Mouse (Mus musculus): Measurements from ENCODE around the gene Tmem268. TPM values are rescaled to one million over a fixed set of nuclear protein-coding genes. Genes with fewer than 3 reads are reported as not detected.
A peak's percentile ranks its signal among the peaks of the same experiment; 100 is the strongest.

Tmem268 gene
- polyA plus RNA-seq, 1 experiment: 19.5 TPM

- H3K79me2 ChIP-seq (ENCODE audit: control insufficient read depth, insufficient read depth): no peaks in the 10 kb centered on the region
- no peak overlapping the region for H3ac ChIP-seq (ENCODE audit: control insufficient read depth, insufficient read length)
- H3K27me3 ChIP-seq (ENCODE audit: control insufficient read depth, insufficient read depth, insufficient read length): no peaks in the 10 kb centered on the region
- H3K36me3 ChIP-seq (ENCODE audit: control insufficient read depth, insufficient read depth): no peaks in the 10 kb centered on the region
- TF ChIP-seq E2F4 (IDR thresholded peaks at IDR 0.05; ENCODE audit: insufficient read depth): no peak
- no peak for TF ChIP-seq MAX (IDR thresholded peaks at IDR 0.05; ENCODE audit: low read depth)
- no peak for TF ChIP-seq CEBPB (IDR thresholded peaks at IDR 0.05; ENCODE audit: insufficient read depth, poor library complexity, severe bottlenecking)
- no peak for TF ChIP-seq USF1 (IDR thresholded peaks at IDR 0.05; ENCODE audit: low read depth)
- no peak for TF ChIP-seq MYOG (IDR thresholded peaks at IDR 0.05; ENCODE audit: control insufficient read depth in 1 of 3, insufficient read depth in 1 of 3, insufficient read length in 2 of 3, low read depth in 2 of 3)
- TF ChIP-seq TCF12 (IDR thresholded peaks at IDR 0.05; ENCODE audit: insufficient read depth, poor library complexity, severe bottlenecking): no peak
- no peak for TF ChIP-seq POLR2AphosphoS2 (IDR thresholded peaks at IDR 0.05; ENCODE audit: insufficient read length, low read depth)
- TF ChIP-seq TCF3 (IDR thresholded peaks at IDR 0.05; ENCODE audit: insufficient read length, low read depth): no peak
- TF ChIP-seq MYOD1 (IDR thresholded peaks at IDR 0.05; ENCODE audit: control insufficient read depth in 1 of 3, insufficient read length in 2 of 3, low read depth in 2 of 3): no peak
- TF ChIP-seq POLR2A (IDR thresholded peaks at IDR 0.05; ENCODE audit: insufficient read length, low read depth): no peak
- H3K4me3 ChIP-seq: no peak overlapping the region
- H3K4me2 ChIP-seq (ENCODE audit: low read depth): no peak overlapping the region
These were observed 47.4 kb downstream of the Tmem268 start for GRCm38 (mm10) chr4:63605968-63606367.

- TF ChIP-seq USF1 (IDR thresholded peaks at IDR 0.05; ENCODE audit: low read depth) (peak; percentile 8), MYOD1 (IDR thresholded peaks at IDR 0.05; ENCODE audit: control insufficient read depth in 1 of 3, insufficient read length in 2 of 3, low read depth in 2 of 3) (no peak)
- no peaks in the 10 kb centered on the region for H3K36me3 ChIP-seq (ENCODE audit: control insufficient read depth, insufficient read depth)
- no peak overlapping the region for H3K4me2 ChIP-seq (ENCODE audit: low read depth)
These were observed 49.8 kb downstream of the Tmem268 start for GRCm38 (mm10) chr4:63608391-63608790.

GRCm38 (mm10) chr4:63621861-63622260 lies 63.3 kb downstream of the Tmem268 start:
- no peak overlapping the region for H3ac ChIP-seq (ENCODE audit: control insufficient read depth, insufficient read length)
- no peak overlapping the region for H3K4me3 ChIP-seq
- no peak overlapping the region for H3K4me2 ChIP-seq (ENCODE audit: low read depth)
- no peaks in the 10 kb centered on the region for H3K79me2 ChIP-seq (ENCODE audit: control insufficient read depth, insufficient read depth)
- no peaks in the 10 kb centered on the region for H3K27me3 ChIP-seq (ENCODE audit: control insufficient read depth, insufficient read depth, insufficient read length)
- H3K36me3 ChIP-seq (ENCODE audit: control insufficient read depth, insufficient read depth): no peaks in the 10 kb centered on the region
- TF ChIP-seq POLR2A (IDR thresholded peaks at IDR 0.05; ENCODE audit: insufficient read length, low read depth) (no peak), MAX (IDR thresholded peaks at IDR 0.05; ENCODE audit: low read depth) (no peak), REST (IDR thresholded peaks at IDR 0.05; ENCODE audit: insufficient read depth, insufficient read length) (no peak), E2F4 (IDR thresholded peaks at IDR 0.05; ENCODE audit: insufficient read depth) (no peak), TCF3 (IDR thresholded peaks at IDR 0.05; ENCODE audit: insufficient read length, low read depth) (no peak), USF1 (IDR thresholded peaks at IDR 0.05; ENCODE audit: low read depth) (no peak)

More at GRCm38 (mm10) chr4:63608391-63608790, 49.8 kb downstream of the Tmem268 start:
- Histone ChIP-seq H3K4me3 (no peak overlapping the region), H3K79me2 (ENCODE audit: control insufficient read depth, insufficient read depth) (no peaks in the 10 kb centered on the region), H3K27me3 (ENCODE audit: control insufficient read depth, insufficient read depth, insufficient read length) (no peaks in the 10 kb centered on the region), H3ac (ENCODE audit: control insufficient read depth, insufficient read length) (no peak overlapping the region)

- Histone ChIP-seq H3K36me3 (ENCODE audit: control insufficient read depth, insufficient read depth) (no peaks in the 10 kb centered on the region), H3K27me3 (ENCODE audit: control insufficient read depth, insufficient read depth, insufficient read length) (no peaks in the 10 kb centered on the region), H3ac (ENCODE audit: control insufficient read depth, insufficient read length) (no peak within 1 kb of the TSS), H3K79me2 (ENCODE audit: control insufficient read depth, insufficient read depth) (no peaks in the 10 kb centered on the region), H3K4me3 (no peak within 1 kb of the TSS), H3K4me2 (ENCODE audit: low read depth) (no peak within 1 kb of the TSS)
- TF ChIP-seq POLR2AphosphoS2 (IDR thresholded peaks at IDR 0.05; ENCODE audit: insufficient read length, low read depth) (no peak), USF1 (IDR thresholded peaks at IDR 0.05; ENCODE audit: low read depth) (no peak), MAX (IDR thresholded peaks at IDR 0.05; ENCODE audit: low read depth) (no peak), MYOD1 (IDR thresholded peaks at IDR 0.05; ENCODE audit: control insufficient read depth in 1 of 3, insufficient read length in 2 of 3, low read depth in 2 of 3) (no peak), TCF12 (IDR thresholded peaks at IDR 0.05; ENCODE audit: insufficient read depth, poor library complexity, severe bottlenecking) (no peak), MYOG (IDR thresholded peaks at IDR 0.05; ENCODE audit: control insufficient read depth in 1 of 3, insufficient read depth in 1 of 3, insufficient read length in 2 of 3, low read depth in 2 of 3) (no peak), TCF3 (IDR thresholded peaks at IDR 0.05; ENCODE audit: insufficient read length, low read depth) (no peak), E2F4 (IDR thresholded peaks at IDR 0.05; ENCODE audit: insufficient read depth) (no peak), REST (IDR thresholded peaks at IDR 0.05; ENCODE audit: insufficient read depth, insufficient read length) (no peak), SRF (IDR thresholded peaks at IDR 0.05; ENCODE audit: control insufficient read depth, insufficient read length, low read depth) (no peak), POLR2A (IDR thresholded peaks at IDR 0.05; ENCODE audit: insufficient read length, low read depth) (no peak), CEBPB (IDR thresholded peaks at IDR 0.05; ENCODE audit: insufficient read depth, poor library complexity, severe bottlenecking) (no peak)
These were observed 63.8 kb downstream of the Tmem268 start, which contains the start of gene Tex48 for GRCm38 (mm10) chr4:63622378-63622835. Gene Tex48, minus strand, starts transcription at chr4:63622428.

- H3K4me2 ChIP-seq (ENCODE audit: low read depth): no peak overlapping the region
- no peaks in the 10 kb centered on the region for H3K27me3 ChIP-seq (ENCODE audit: control insufficient read depth, insufficient read depth, insufficient read length)
- no peak overlapping the region for H3K4me3 ChIP-seq
- H3K36me3 ChIP-seq (ENCODE audit: control insufficient read depth, insufficient read depth): no peaks in the 10 kb centered on the region
- TF ChIP-seq REST (IDR thresholded peaks at IDR 0.05; ENCODE audit: insufficient read depth, insufficient read length): no peak
- no peak for TF ChIP-seq MYOD1 (IDR thresholded peaks at IDR 0.05; ENCODE audit: control insufficient read depth in 1 of 3, insufficient read length in 2 of 3, low read depth in 2 of 3)
- no peak overlapping the region for H3ac ChIP-seq (ENCODE audit: control insufficient read depth, insufficient read length)
- no peaks in the 10 kb centered on the region for H3K79me2 ChIP-seq (ENCODE audit: control insufficient read depth, insufficient read depth)
These were observed 67.0 kb downstream of the Tmem268 start for GRCm38 (mm10) chr4:63625563-63626080.
